Mouse (Mus musculus) liver, postnatal 0 days (tissue): Measurements from ENCODE around the gene Agap1.

Experiments
- CTCF ChIP-seq: sonication (generic); IDR thresholded peaks from 2 replicates; pipeline ENCODE4 v1.5.1; 2016; ENCODE audit warnings: antibody characterized with exemption, low read depth
- EP300 ChIP-seq: IDR thresholded peaks from 2 replicates; pipeline ENCODE4 v1.6.1; 2016; ENCODE audit warnings: antibody characterized with exemption, low read depth, mild to moderate bottlenecking

- TF ChIP-seq EP300, result no peak
- TF ChIP-seq CTCF, result no peak
Observed at GRCm38 (mm10) chr1:89467321-89468069, 12.9 kb downstream of the Agap1 start.
